Mouse (Mus musculus) hindbrain, embryonic 16.5 days (tissue): ENCODE results near the gene Cpn1. TPM values are rescaled to one million over a fixed set of nuclear protein-coding genes. Genes with fewer than 3 reads are reported as not detected.
"Not testable (repeated sequence)": the region's sequence is repeated elsewhere in the genome, so short reads cannot be mapped to it uniquely, and the experiment has no call there.

ENCODE experiments used
- ATAC-seq: fragments of 200-750 bp; cut with Nextera tagmentation; 2 replicates; pipeline ENCODE4 v1.8.0; 2017; ENCODE audit warnings: moderate TSS enrichment, moderate library complexity
- H3K27ac ChIP-seq: fragments of 300-500 bp; sonication (generic); 2 replicates; pipeline ENCODE4 v1.5.1; 2014; ENCODE audit warnings: low read depth, mild to moderate bottlenecking, control low read depth, low read length, moderate library complexity
- H3K27me3 ChIP-seq: fragments of 300-500 bp; sonication (generic); replicated peaks from 2 replicates; pipeline ENCODE4 v1.6.1; 2014; ENCODE audit warnings: low read length; ENCODE audit not compliant: control insufficient read depth, insufficient read depth
- H3K36me3 ChIP-seq: fragments of 300-500 bp; sonication (generic); 2 replicates; pipeline ENCODE4 v1.6.1; 2014; ENCODE audit warnings: mild to moderate bottlenecking, low read length, moderate library complexity, mixed read lengths; ENCODE audit not compliant: control insufficient read depth, insufficient read depth
- H3K4me1 ChIP-seq: fragments of 300-500 bp; sonication (generic); 2 replicates; pipeline ENCODE4 v1.6.1; 2014; ENCODE audit warnings: low read depth, low read length; ENCODE audit not compliant: control insufficient read depth, insufficient read depth
- H3K4me2 ChIP-seq: fragments of 300-500 bp; sonication (generic); 2 replicates; pipeline ENCODE4 v1.6.1; 2014; ENCODE audit warnings: mild to moderate bottlenecking, low read length, control low read depth, moderate library complexity
- H3K4me3 ChIP-seq: fragments of 300-500 bp; sonication (generic); 2 replicates; pipeline ENCODE4 v1.5.1; 2014; ENCODE audit warnings: mild to moderate bottlenecking, low read length, control low read depth, moderate library complexity
- H3K9ac ChIP-seq: fragments of 300-500 bp; sonication (generic); 2 replicates; pipeline ENCODE4 v1.6.1; 2014; ENCODE audit warnings: low read depth, mild to moderate bottlenecking, control low read depth, low read length, moderate library complexity
- H3K9me3 ChIP-seq: fragments of 300-500 bp; sonication (generic); 2 replicates; pipeline ENCODE4 v1.6.1; 2014; ENCODE audit warnings: mild to moderate bottlenecking, low read length, moderate library complexity; ENCODE audit not compliant: control insufficient read depth
- WGBS: fragments of 180-500 bp; shearing (Covaris S2); extraction: QIAGEN DNeasy Blood & Tissue Kit; methylation state at CpG from one replicate; pipeline ENCODE4 v1.1.7; 2014; 5-methylcytosine and 5-hydroxymethylcytosine counted together
- polyA plus RNA-seq: library from polyadenylated mRNA; unstranded; fragments of >200 nt; fragmentation: Nextera tagmentation; extraction: Ambion mirVana; gene quantifications from 2 replicates; pipeline ENCODE4 v1.2.1, GENCODE M21; 2015

Gene Cpn1
- polyA plus RNA-seq, 1 experiment from 2014 or later = 0.26 TPM

DNA sequence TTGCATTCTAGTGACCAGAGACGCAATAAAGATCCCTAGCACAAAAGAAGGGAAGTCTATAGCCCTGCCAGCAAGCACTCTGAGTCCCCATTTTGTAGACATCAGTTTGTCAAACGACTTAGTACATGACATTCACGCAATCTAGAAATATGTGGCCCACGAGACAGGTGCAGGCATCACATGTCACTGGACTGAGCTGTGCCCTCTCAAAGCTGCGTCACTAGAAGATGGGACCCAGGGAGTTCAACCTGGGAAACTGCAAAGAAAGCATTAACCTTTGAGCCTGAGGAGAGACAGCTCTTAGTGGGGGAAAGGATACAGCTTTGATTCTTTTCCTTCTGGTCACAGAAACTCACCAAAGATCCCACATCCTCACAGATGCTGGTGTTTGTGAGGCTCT is 31.1 kb downstream of the Cpn1 start:
- WGBS = 70% methylated on average over 5 of the region's 5 CpGs
- Histone ChIP-seq H3K27ac (no peak overlapping the region), H3K9me3 (no peaks in the 10 kb centered on the region), H3K27me3 (no peaks in the 10 kb centered on the region), H3K9ac (no peak overlapping the region), H3K4me2 (no peak overlapping the region), H3K4me3 (no peak overlapping the region), H3K4me1 (no peaks in the 10 kb centered on the region), H3K36me3 (no peaks in the 10 kb centered on the region)
- ATAC-seq = no peak

DNA sequence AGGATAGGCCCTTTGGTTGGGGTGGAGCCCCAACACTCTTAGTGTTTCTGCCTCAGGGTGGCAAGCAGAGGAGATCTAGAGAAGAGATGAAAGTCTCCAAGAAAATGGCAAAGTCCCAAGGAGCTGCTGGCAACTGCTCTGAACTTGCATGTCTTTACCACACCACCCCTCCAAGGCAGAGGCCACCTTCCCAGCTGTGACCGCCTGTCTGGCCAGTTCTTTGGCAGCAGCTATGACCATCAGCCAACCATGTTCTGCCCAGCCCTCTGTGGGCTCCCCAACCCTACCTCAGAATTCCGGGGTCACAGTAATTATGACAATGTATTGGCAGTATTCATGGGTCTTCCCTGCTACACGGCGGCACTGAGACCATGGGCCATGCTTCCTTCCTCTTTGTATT is 31.5 kb downstream of the Cpn1 start:
- whole genome bisulfite sequencing = 68% methylated on average over 4 of the region's 4 CpGs
- Histone ChIP-seq H3K27ac (no peak overlapping the region), H3K9me3 (no peaks in the 10 kb centered on the region), H3K4me2 (no peak overlapping the region), H3K4me1 (no peaks in the 10 kb centered on the region), H3K36me3 (no peaks in the 10 kb centered on the region), H3K4me3 (no peak overlapping the region), H3K9ac (no peak overlapping the region), H3K27me3 (no peaks in the 10 kb centered on the region)
- no peak for ATAC-seq

DNA sequence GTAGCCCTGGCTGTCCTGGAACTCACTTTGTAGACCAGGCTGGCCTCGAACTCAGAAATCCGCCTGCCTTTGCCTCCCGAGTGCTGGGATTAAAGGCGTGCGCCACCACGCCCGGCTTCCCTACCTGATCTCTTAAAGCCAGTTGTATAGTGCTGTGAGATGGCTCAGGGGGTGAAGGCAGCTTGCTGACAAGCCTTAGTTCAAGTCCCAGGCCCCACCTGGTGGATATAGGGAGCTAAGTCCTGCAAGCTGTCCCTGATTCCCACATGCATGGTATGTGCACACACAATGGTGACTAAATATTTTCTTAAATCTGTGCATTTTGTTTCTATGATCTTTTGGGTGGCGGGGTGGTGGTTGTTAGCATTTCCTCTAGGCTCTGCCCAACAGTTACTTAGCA is 33.4 kb downstream of the Cpn1 start:
- not testable (repeated sequence) for H3K4me2 ChIP-seq, H3K9me3 ChIP-seq, H3K4me1 ChIP-seq, ATAC-seq, H3K27me3 ChIP-seq, H3K27ac ChIP-seq, H3K36me3 ChIP-seq, H3K4me3 ChIP-seq, H3K9ac ChIP-seq
- WGBS = 92% methylated on average over 8 of the region's 8 CpGs

DNA sequence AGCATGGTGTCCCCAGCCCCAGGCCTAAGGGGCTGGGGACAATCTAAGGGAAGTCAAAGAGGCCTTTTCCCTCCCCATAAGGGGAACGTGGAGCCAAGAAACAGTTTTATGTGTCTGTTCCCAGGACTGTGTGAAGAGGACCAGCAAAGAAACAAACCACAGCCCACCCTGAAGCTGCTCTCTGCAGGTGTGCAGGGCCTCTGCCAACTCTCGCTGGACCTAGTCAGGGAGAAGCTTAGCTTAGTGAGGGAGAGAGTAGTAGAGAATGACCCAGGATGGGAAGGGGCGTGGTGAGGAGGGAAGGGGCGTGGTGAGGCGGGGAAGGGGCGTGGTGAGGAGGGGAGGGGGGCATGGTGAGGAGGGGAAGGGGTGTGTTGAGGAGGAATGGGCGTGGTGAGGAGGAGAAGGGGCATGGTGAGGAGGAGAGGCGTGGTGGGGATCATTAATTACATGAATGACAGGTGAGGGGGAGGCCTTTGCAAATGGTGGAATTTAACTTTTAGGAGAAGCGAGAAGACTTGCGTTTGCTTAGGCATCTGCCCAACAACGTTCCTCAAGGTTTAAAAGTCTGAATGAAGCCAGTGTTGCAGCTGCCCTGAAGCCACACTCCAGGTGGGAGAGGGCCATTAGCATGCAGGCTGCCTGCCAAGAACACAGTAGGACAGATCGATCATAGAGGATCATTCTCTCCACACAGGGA is 37.1 kb downstream of the Cpn1 start:
- Histone ChIP-seq H3K9ac (no peak overlapping the region), H3K4me3 (no peak overlapping the region), H3K27me3 (no peaks in the 10 kb centered on the region), H3K27ac (no peak overlapping the region), H3K4me2 (no peak overlapping the region; the same call in 1 of the 2 replicates), H3K36me3 (no peaks in the 10 kb centered on the region), H3K4me1 (peaks cover 5% of the 10 kb centered on the region), H3K9me3 (no peaks in the 10 kb centered on the region)
- WGBS = 4% methylated on average over 12 of the region's 12 CpGs
- ATAC-seq = no peak

DNA sequence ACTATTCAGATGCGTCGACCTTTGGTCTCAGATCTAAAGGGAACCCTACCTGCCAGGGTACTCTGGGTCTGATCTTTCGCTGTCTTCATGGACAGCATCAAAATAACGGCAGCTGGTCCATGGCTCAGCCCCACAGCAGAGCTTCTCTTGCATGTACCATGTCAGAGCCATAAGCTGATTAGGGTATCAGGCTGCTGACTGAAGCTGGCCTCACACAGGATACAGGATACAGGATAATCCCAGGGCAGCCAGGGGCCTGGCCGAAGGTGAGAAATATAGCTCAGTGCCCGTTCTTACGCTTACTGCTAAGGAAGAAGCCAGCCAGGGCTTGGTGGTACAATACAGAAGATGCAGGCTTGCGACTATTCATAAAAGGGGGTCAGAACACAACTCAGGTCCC is 41.8 kb downstream of the Cpn1 start:
- H3K36me3 ChIP-seq = no peaks in the 10 kb centered on the region
- no peak overlapping the region for H3K4me3 ChIP-seq

DNA sequence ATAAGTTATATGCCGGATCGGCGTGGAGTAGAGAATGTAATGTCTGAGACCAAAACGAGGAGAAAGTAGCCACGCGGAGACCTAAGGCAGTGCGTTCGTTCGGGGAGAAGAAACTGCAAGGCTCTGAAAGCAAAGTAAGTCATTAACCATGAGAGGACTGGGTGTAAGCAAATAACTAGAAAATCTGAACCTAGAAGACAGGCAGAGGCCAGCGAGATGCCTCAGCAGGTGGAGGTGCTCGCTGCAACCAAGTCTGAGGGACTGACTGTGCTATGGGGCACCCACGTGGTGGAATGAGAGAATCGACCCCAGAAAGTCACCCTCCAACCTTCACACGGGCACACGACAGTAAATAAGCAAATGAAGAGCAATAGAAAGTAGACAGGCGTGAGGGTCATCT is 43.3 kb downstream of the Cpn1 start:
- ATAC-seq = no peak
- 76% methylated on average over 16 of the region's 16 CpGs for WGBS
- H3K4me2 ChIP-seq = no peak overlapping the region
- H3K4me1 ChIP-seq = peaks cover 10% of the 10 kb centered on the region
- no peaks in the 10 kb centered on the region for H3K36me3 ChIP-seq
- H3K9ac ChIP-seq = no peak overlapping the region
- no peaks in the 10 kb centered on the region for H3K9me3 ChIP-seq
- H3K27ac ChIP-seq = no peak overlapping the region
- no peaks in the 10 kb centered on the region for H3K27me3 ChIP-seq
- no peak overlapping the region for H3K4me3 ChIP-seq

More for the DNA sequence above, 41.8 kb downstream of the Cpn1 start:
- 93% methylated on average over 8 of the region's 8 CpGs for WGBS
- no peak overlapping the region for H3K9ac ChIP-seq
- H3K27me3 ChIP-seq = no peaks in the 10 kb centered on the region
- no peak overlapping the region for H3K4me2 ChIP-seq
- no peak for ATAC-seq
- H3K9me3 ChIP-seq = no peaks in the 10 kb centered on the region
- H3K4me1 ChIP-seq = peaks cover 4% of the 10 kb centered on the region
- H3K27ac ChIP-seq = no peak overlapping the region

DNA sequence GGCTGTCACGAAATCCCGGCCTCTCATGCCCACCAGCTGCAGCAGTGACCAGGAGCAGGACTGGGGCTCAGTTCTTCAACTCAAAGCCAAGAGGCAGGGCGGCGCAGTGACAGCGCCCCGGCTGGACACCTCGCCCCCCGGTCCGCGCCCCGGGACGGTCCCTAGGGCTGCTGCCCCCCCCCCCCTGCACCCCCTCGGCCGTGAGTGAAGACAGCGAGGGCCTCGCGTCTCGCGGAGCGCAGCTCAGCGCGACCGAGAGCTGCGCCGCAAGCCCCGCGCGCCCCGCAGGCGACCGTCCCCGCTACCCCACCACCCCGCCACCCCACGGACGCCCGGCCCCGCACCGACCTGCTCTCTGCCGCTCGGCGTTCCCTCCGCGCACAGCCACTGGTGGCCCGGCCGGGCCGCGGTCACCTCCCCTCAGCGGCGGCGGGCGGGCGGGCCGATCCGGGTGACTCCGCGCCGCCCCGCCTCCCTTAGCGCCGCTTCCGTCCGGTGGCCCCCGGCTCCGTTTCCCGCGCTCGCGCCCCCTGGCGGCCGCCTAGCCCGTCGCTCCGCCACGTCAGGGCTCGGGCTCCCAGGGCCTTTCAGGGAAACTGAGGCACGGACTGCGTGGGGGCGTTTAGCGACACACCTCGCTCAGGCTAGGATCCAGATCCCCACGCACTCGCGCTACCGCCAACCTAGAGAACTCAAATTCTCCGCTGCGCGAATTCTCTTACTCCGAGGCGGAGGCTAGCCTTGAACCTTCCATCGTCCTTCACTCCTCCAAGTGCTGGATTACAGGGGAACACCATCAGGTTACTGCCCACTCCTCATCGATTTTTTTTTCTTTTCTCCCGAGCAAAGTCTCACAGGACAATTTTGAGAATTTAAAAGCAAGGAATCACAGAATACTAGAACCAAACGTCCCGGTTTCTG is 46.3 kb downstream of the Cpn1 start, which contains the start of gene Dnmbp:
Gene Dnmbp (minus strand): TSS at position 423 of the 921 bp plus-strand sequence.
- Histone ChIP-seq H3K27me3 (no peaks in the 10 kb centered on the region), H3K4me3 (peak within 1 kb of the TSS; percentile 84), H3K9ac (peak within 1 kb of the TSS; percentile 87), H3K4me1 (peaks cover 10% of the 10 kb centered on the region), H3K36me3 (no peaks in the 10 kb centered on the region), H3K27ac (peak within 1 kb of the TSS; percentile 64; the same call in 1 of the 2 replicates), H3K9me3 (no peaks in the 10 kb centered on the region), H3K4me2 (peak within 1 kb of the TSS; percentile 76)
- WGBS = 5% methylated on average over 48 of the region's 94 CpGs
- ATAC-seq = peak; percentile 95

DNA sequence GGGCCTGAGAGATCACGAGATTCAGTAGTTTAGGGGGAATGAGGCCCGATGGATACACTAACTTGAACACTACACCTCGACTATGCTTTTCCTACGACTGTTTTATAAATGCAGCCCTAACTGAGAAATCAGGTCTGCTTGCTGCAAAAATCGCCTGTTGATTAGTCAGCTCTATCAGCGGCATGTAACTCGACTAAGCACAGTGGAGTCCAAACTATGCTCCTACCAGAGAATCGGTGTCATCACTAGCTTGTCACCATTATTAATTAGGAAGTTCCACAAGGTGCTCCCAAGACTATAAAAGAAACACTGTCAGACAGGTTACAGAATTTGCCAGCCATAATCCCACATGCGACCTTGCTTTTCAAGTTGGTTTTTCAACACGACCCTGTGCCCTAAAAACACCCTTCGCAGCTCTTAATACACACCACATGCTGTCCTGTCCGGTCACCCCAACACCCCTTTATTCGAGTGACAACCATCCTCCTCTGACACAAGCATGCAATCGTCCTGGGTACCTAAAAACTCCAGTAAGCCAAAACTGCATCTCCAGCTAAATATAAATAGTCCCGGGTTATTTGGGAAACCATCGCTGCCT is 47.1 kb downstream of the Cpn1 start:
- Histone ChIP-seq H3K4me1 (peaks cover 10% of the 10 kb centered on the region), H3K36me3 (no peaks in the 10 kb centered on the region), H3K4me2 (peak overlapping the region; percentile 76), H3K4me3 (peak overlapping the region; percentile 84), H3K27me3 (no peaks in the 10 kb centered on the region), H3K27ac (no peak overlapping the region), H3K9me3 (no peaks in the 10 kb centered on the region), H3K9ac (peak overlapping the region; percentile 87)
- 29% methylated on average over 16 of the region's 16 CpGs for WGBS
- ATAC-seq = peak; percentile 45

DNA sequence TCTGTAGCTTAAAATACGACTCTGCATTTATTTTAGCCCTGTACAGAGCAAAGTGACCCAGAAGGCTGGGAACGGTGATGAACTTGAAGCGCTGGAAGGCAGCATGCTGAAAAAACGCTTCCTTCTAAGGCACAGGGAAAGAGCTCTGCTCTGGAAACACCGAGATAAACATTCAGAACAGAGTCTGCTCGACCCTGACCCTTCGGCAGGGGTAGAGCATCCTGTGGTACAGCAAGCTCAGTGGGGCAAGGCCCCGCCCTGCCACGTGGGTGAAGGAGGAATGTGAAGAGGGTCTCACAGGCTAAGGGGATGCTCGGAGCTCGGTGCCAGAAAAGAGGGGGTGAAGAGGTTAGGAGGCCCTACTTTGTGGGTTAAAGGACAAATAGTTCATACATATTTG is 48.0 kb downstream of the Cpn1 start:
- Histone ChIP-seq H3K9ac (no peak overlapping the region), H3K27ac (no peak overlapping the region), H3K27me3 (no peaks in the 10 kb centered on the region), H3K4me2 (no peak overlapping the region), H3K4me3 (no peak overlapping the region), H3K36me3 (no peaks in the 10 kb centered on the region), H3K4me1 (peaks cover 10% of the 10 kb centered on the region), H3K9me3 (no peaks in the 10 kb centered on the region)
- 50% methylated on average over 11 of the region's 11 CpGs for WGBS
- no peak for ATAC-seq
